Mouse (Mus musculus) midbrain, embryonic 15.5 days (tissue): ENCODE data around the gene Tnfsf12. TPM values are rescaled to one million over a fixed set of nuclear protein-coding genes. Genes with fewer than 3 reads are reported as not detected.
"Not testable (repeated sequence)": the region's sequence is repeated elsewhere in the genome, so short reads cannot be mapped to it uniquely, and the experiment has no call there.

ENCODE experiments used
- ATAC-seq: fragments of 200-750 bp; cut with Nextera tagmentation; replicated peaks from 2 replicates; pipeline ENCODE4 v1.8.0; 2017; ENCODE audit warnings: moderate TSS enrichment
- H3K27ac ChIP-seq: fragments of 300-500 bp; sonication (generic); 2 replicates; pipeline ENCODE4 v1.5.1; 2015; ENCODE audit warnings: mild to moderate bottlenecking, inconsistent platforms
- H3K27me3 ChIP-seq: fragments of 300-500 bp; sonication (generic); replicated peaks from 2 replicates; pipeline ENCODE4 v1.6.1; 2015; ENCODE audit warnings: inconsistent platforms
- H3K36me3 ChIP-seq: fragments of 300-500 bp; sonication (generic); replicated peaks from 2 replicates; pipeline ENCODE4 v1.6.1; 2015; ENCODE audit warnings: inconsistent platforms
- H3K4me1 ChIP-seq: fragments of 300-500 bp; sonication (generic); 2 replicates; pipeline ENCODE4 v1.6.1; 2015; ENCODE audit warnings: inconsistent platforms
- H3K4me2 ChIP-seq: fragments of 300-500 bp; sonication (generic); 2 replicates; pipeline ENCODE4 v1.6.1; 2015; ENCODE audit warnings: inconsistent platforms, mild to moderate bottlenecking, moderate library complexity
- H3K4me3 ChIP-seq: fragments of 300-500 bp; sonication (generic); 2 replicates; pipeline ENCODE4 v1.5.1; 2015; ENCODE audit warnings: mild to moderate bottlenecking, inconsistent platforms
- H3K9ac ChIP-seq: fragments of 300-500 bp; sonication (generic); 2 replicates; pipeline ENCODE4 v1.6.1; 2015; ENCODE audit warnings: mild to moderate bottlenecking, inconsistent platforms
- H3K9me3 ChIP-seq: fragments of 300-500 bp; sonication (generic); 2 replicates; pipeline ENCODE4 v1.6.1; 2016; ENCODE audit warnings: inconsistent platforms
- WGBS: fragments of 180-500 bp; shearing (Covaris S2); methylation state at CpG from one replicate; pipeline ENCODE4 v1.1.7; 2015; ENCODE audit warnings: mixed read lengths; 5-methylcytosine and 5-hydroxymethylcytosine counted together
- polyA plus RNA-seq: library from polyadenylated mRNA; unstranded; fragments of >200 nt; fragmentation: Nextera tagmentation; extraction: Ambion mirVana; gene quantifications from 2 replicates; pipeline ENCODE4 v1.2.1, GENCODE M21; 2015

Gene Tnfsf12
- polyA plus RNA-seq: 2.0 and 2.4 TPM in 2 replicates

- ATAC-seq: no peak
- Histone ChIP-seq H3K9me3 (no peaks in the 10 kb centered on the region), H3K4me2 (peak within 1 kb of the TSS; percentile 87), H3K36me3 (no peaks in the 10 kb centered on the region), H3K27me3 (no peaks in the 10 kb centered on the region), H3K4me3 (peak within 1 kb of the TSS; percentile 41), H3K9ac (peak within 1 kb of the TSS; percentile 54), H3K27ac (no peak within 1 kb of the TSS), H3K4me1 (peaks cover 11% of the 10 kb centered on the region)
- WGBS: under 1% methylated on average over 40 of the region's 41 CpGs
Observed at GRCm38 (mm10) chr11:69695361-69696181, at the start of gene Tnfsf12, which contains the start of gene Tnfsfm13. Tnfsf12 (minus strand) TSS chr11:69695849. Tnfsfm13 (minus strand) TSS chr11:69696098.

GRCm38 (mm10) chr11:69731408-69731807, 35.8 kb upstream of the Tnfsf12 start:
- H3K27me3 ChIP-seq, H3K27ac ChIP-seq, H3K9ac ChIP-seq, H3K9me3 ChIP-seq, H3K4me1 ChIP-seq, H3K4me3 ChIP-seq, ATAC-seq, H3K4me2 ChIP-seq: not testable (repeated sequence)
- 70% methylated on average over 3 of the region's 3 CpGs for WGBS
- H3K36me3 ChIP-seq: peaks cover 29% of the 10 kb centered on the region

- no peak for ATAC-seq
- Histone ChIP-seq H3K9me3 (no peaks in the 10 kb centered on the region), H3K36me3 (peaks cover 6% of the 10 kb centered on the region), H3K9ac (no peak overlapping the region), H3K27me3 (no peaks in the 10 kb centered on the region), H3K4me1 (no peaks in the 10 kb centered on the region), H3K27ac (no peak overlapping the region), H3K4me2 (no peak overlapping the region), H3K4me3 (no peak overlapping the region)
- WGBS: 16% methylated on average over 3 of the region's 3 CpGs
Observed at GRCm38 (mm10) chr11:69729063-69729462, 33.4 kb upstream of the Tnfsf12 start.

- Histone ChIP-seq H3K9ac (no peak overlapping the region), H3K27ac (no peak overlapping the region), H3K4me2 (no peak overlapping the region), H3K27me3 (no peaks in the 10 kb centered on the region), H3K36me3 (no peaks in the 10 kb centered on the region), H3K9me3 (no peaks in the 10 kb centered on the region), H3K4me1 (no peaks in the 10 kb centered on the region), H3K4me3 (no peak overlapping the region)
- no peak for ATAC-seq
- WGBS: 42% methylated on average over 5 of the region's 5 CpGs
Observed at GRCm38 (mm10) chr11:69725951-69726350, 30.3 kb upstream of the Tnfsf12 start.

- H3K9ac ChIP-seq: no peak overlapping the region
- H3K9me3 ChIP-seq: no peaks in the 10 kb centered on the region
- no peak overlapping the region for H3K27ac ChIP-seq
- H3K36me3 ChIP-seq: no peaks in the 10 kb centered on the region
- 31% methylated on average over 2 of the region's 2 CpGs for WGBS
- H3K27me3 ChIP-seq: no peaks in the 10 kb centered on the region
- ATAC-seq: no peak
- no peak overlapping the region for H3K4me3 ChIP-seq
- no peak overlapping the region for H3K4me2 ChIP-seq
- H3K4me1 ChIP-seq: no peaks in the 10 kb centered on the region
Observed at GRCm38 (mm10) chr11:69723074-69723473, 27.4 kb upstream of the Tnfsf12 start.

GRCm38 (mm10) chr11:69720852-69721251, 25.2 kb upstream of the Tnfsf12 start:
- H3K36me3 ChIP-seq: no peaks in the 10 kb centered on the region
- no peaks in the 10 kb centered on the region for H3K9me3 ChIP-seq
- H3K4me2 ChIP-seq: no peak overlapping the region
- no peaks in the 10 kb centered on the region for H3K27me3 ChIP-seq
- no peak overlapping the region for H3K27ac ChIP-seq
- no peak overlapping the region for H3K9ac ChIP-seq
- ATAC-seq: no peak
- no peaks in the 10 kb centered on the region for H3K4me1 ChIP-seq
- H3K4me3 ChIP-seq: no peak overlapping the region
- 82% methylated on average over 6 of the region's 6 CpGs for WGBS

GRCm38 (mm10) chr11:69719423-69719822, 23.8 kb upstream of the Tnfsf12 start:
- no peak overlapping the region for H3K9ac ChIP-seq
- 72% methylated on average over 6 of the region's 6 CpGs for WGBS
- no peaks in the 10 kb centered on the region for H3K36me3 ChIP-seq
- no peaks in the 10 kb centered on the region for H3K4me1 ChIP-seq
- H3K4me2 ChIP-seq: no peak overlapping the region
- H3K4me3 ChIP-seq: no peak overlapping the region
- no peaks in the 10 kb centered on the region for H3K9me3 ChIP-seq
- ATAC-seq: no peak
- no peak overlapping the region for H3K27ac ChIP-seq
- no peaks in the 10 kb centered on the region for H3K27me3 ChIP-seq

GRCm38 (mm10) chr11:69718661-69719060, 23.0 kb upstream of the Tnfsf12 start:
- Histone ChIP-seq H3K9ac (no peak overlapping the region), H3K27ac (no peak overlapping the region), H3K4me3 (no peak overlapping the region), H3K27me3 (no peaks in the 10 kb centered on the region), H3K36me3 (no peaks in the 10 kb centered on the region), H3K4me1 (no peaks in the 10 kb centered on the region), H3K9me3 (no peaks in the 10 kb centered on the region), H3K4me2 (no peak overlapping the region)
- ATAC-seq: no peak
- 19% methylated on average over 15 of the region's 15 CpGs for WGBS

GRCm38 (mm10) chr11:69716953-69717352, 21.3 kb upstream of the Tnfsf12 start:
- WGBS: 55% methylated on average over 4 of the region's 4 CpGs
- no peak overlapping the region for H3K27ac ChIP-seq
- H3K9me3 ChIP-seq: no peaks in the 10 kb centered on the region
- no peak overlapping the region for H3K4me3 ChIP-seq
- H3K36me3 ChIP-seq: no peaks in the 10 kb centered on the region
- no peaks in the 10 kb centered on the region for H3K27me3 ChIP-seq
- no peak overlapping the region for H3K9ac ChIP-seq
- ATAC-seq: no peak
- no peak overlapping the region for H3K4me2 ChIP-seq
- H3K4me1 ChIP-seq: no peaks in the 10 kb centered on the region

- Histone ChIP-seq H3K4me3 (no peak overlapping the region), H3K27ac (no peak overlapping the region), H3K4me2 (no peak overlapping the region), H3K36me3 (no peaks in the 10 kb centered on the region), H3K9ac (no peak overlapping the region), H3K4me1 (no peaks in the 10 kb centered on the region), H3K9me3 (no peaks in the 10 kb centered on the region), H3K27me3 (no peaks in the 10 kb centered on the region)
- WGBS: 25% methylated on average over 5 of the region's 5 CpGs
- no peak for ATAC-seq
Observed at GRCm38 (mm10) chr11:69715929-69716328, 20.3 kb upstream of the Tnfsf12 start.

- WGBS: 63% methylated on average over 9 of the region's 9 CpGs
- no peak for ATAC-seq
- Histone ChIP-seq H3K27ac (no peak overlapping the region), H3K36me3 (no peaks in the 10 kb centered on the region), H3K4me3 (no peak overlapping the region), H3K9ac (no peak overlapping the region), H3K27me3 (no peaks in the 10 kb centered on the region), H3K9me3 (no peaks in the 10 kb centered on the region), H3K4me2 (no peak overlapping the region), H3K4me1 (no peaks in the 10 kb centered on the region)
Observed at GRCm38 (mm10) chr11:69715482-69715881, 19.8 kb upstream of the Tnfsf12 start.

- Histone ChIP-seq H3K9me3 (no peaks in the 10 kb centered on the region), H3K4me1 (no peaks in the 10 kb centered on the region), H3K4me3 (no peak overlapping the region), H3K36me3 (no peaks in the 10 kb centered on the region), H3K27ac (no peak overlapping the region), H3K27me3 (no peaks in the 10 kb centered on the region), H3K9ac (no peak overlapping the region), H3K4me2 (no peak overlapping the region)
- WGBS: 65% methylated on average over 18 of the region's 18 CpGs
- no peak for ATAC-seq
Observed at GRCm38 (mm10) chr11:69714636-69715329, 19.1 kb upstream of the Tnfsf12 start.
